Mouse (Mus musculus) urinary bladder, postnatal 36 days (tissue): Measurements from ENCODE around the gene Fuz.
A peak's percentile ranks its signal among the peaks of the same experiment; 100 is the strongest.

Experiments used
- DNase-seq, 2 experiments: peaks; one replicate each; pipeline ENCODE4 v3.0.0; 2022; ENCODE audit warnings: low spot score in 2 of 2, mixed read lengths in 1 of 2

Gene Fuz

DNA sequence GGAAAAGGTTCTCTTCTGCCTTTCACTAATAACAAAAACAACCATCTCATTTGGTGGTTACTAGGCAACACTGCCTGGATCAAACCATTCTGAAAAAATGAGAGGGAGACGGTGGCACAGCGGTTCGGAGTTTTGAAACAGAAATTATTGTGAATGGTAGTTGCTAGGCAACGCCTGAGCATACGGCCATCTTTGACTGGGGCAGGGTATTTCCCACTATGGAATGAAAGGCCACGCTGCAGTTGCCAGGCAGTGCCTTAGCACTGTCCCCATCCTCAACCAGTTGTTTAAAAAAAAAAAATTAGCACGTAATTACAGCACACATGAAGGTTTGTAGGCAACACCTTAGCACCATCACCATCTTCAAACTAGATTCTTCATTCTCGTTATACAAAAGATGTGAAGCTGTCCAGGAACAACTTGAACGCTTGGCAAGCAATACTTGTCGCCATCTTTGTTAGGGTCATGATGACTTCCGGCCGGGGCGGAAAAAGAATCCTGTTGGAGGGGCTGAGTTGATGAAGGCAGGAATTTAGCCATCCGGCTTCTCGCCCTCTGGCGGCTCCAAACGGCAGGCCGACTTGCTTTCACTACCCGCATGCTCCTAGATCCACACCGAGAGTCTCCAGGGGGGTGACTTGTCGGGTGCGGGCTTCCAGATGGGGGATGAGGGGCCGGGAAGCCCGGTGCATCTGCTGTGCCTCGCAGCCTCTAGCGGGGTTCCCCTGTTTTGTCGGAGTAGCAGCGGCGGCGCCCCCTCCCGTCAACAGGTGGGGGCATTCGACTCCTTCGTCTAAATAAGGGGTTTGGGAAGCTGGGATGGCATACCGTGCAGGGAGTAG lies at the start of gene Fuz:
Gene Fuz, plus strand, starts transcription at position 487 of the 842 bp plus-strand sequence.
- peak; percentile 87 to 89 for DNase-seq

DNA sequence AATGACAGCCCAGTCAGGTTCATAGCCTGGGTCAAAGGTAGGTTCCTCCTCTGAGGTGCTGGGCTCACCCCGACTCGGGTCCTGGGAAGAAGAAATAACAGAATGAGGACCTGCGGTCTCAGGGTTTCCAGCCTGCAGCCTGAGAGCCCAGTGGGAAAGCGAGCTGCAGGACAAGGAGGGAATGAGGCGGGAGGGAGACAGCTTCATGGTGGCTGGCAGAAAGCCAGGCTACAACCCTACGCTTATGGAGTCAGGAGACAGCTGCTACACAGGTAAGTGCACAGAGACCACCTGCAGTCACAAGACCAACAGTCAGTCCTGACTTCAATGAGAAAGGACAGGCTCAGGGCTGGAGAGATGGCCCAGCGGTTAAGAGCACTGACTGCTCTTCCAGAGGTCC lies 49.1 kb upstream of the Fuz start:
- DNase-seq = no peak

DNA sequence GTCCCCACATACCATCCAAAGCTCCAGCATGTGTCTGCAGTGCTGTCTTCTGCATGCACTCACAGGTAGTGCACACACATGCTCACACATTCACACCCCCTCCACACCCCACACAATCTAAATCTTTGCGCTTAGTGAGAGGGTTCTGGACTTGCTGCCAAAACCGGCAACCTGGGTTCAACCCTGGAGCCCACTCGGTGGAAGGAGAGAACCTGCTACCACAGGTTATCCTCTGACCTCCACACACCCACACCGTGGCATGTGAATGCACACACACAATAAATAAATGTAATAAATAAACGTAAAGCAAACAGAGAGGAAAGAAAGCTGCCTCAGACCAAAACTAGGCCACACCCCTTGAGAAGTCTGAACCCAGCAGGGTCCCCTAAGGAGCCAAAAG lies 48.1 kb upstream of the Fuz start:
- DNase-seq = no peak

DNA sequence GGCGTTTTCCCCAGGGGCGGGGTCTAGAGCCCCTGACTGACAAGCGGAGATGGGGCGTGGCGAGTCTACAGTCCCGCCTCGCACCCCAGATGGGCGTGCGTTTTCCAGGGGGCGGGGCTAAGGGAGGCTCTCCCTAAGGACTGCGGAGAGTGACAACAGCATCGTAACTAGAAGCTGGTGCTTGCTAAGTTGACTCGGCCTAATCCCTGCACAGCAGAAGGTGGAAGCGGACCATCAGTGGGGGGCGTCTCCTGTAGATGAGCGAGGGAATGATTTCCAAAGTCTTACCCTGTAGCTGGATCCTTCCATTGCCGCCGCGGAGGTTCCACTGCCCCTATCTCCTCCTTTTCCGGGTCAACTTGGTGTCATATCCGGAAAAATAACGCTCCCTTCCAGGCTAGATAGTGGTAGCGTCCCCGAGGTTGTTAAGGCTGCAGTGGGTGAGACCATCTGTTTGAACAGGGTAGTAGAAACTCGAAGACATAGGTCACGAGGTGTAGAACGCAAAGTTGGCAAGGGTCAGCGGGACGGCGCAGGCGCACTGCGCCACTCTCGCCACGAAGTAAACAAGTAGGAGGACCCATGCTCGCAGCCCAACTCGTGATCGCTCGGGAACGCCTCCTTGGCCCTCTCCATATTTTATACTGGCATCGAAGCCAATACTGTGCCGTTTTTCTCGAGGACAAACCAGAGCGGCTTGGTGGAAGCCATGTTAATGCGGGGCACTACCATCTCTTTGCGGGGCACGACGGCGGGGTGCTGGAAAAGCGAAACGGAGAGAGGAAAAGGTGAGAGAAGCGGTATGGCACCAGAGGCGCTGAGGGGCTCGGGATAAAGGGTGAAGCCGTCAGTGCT lies 47.1 kb upstream of the Fuz start, which contains the start of the genes Akt1s1 and Tbc1d17:
Gene Akt1s1, plus strand, starts transcription at position 431 of the 855 bp plus-strand sequence.
Gene Tbc1d17, minus strand, starts transcription at position 519 of the 855 bp plus-strand sequence.
- peak; percentile 97 to 99 for DNase-seq

DNA sequence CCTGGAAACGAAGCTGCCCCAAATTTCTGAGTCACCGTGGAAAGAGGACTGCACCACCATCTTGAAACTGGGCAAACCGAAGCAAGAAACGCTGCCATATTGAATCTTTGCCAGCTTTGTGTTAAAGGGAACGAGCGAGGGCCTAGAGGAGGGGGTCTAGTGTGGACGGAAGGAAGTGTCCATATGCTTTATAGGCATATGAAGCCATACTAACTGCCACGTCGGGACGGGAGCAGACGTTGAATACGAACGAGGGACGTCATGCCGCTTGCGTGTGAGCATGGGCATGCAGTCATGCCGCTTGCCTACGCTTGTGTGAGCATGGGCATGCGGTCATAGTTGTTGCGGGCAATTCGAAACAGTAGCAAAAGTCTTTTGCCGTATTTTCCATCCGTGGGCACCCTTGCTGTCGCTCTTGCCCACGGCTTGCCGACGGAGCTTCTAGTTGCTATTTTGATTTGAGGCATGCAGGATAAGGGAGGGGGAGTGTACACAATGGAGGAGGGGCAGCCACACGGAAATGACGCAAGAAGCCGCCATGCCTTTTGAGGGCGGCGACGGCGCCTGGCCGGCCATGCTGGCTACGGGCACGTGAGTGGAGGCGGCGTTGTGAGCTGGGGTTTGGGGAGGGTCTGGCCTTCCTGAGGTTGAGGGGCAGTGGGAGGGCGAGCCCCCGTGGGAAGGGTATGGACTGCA lies 46.3 kb upstream of the Fuz start:
- DNase-seq = peak; percentile 80 to 90

DNA sequence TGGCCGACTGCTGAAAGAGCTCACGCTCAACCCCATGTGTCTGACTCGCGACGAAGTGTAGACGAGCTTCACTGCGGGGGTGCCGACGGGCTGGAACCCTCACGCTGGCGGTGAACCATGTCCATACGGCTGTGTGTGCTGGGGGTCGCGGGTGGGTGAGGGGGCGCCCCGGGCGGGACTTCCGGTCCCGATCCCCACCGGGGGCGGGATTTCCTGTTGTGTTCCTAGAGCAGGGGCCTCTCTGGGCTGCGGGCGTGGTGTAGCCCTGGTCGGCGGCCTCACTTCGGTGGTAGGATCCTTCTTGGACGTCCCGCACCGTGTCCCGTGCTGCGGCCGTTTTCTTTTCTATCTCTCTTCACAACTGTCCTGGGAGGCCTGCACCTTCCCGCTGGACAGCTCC lies 45.7 kb upstream of the Fuz start:
- DNase-seq = peak; percentile 51 to 70

DNA sequence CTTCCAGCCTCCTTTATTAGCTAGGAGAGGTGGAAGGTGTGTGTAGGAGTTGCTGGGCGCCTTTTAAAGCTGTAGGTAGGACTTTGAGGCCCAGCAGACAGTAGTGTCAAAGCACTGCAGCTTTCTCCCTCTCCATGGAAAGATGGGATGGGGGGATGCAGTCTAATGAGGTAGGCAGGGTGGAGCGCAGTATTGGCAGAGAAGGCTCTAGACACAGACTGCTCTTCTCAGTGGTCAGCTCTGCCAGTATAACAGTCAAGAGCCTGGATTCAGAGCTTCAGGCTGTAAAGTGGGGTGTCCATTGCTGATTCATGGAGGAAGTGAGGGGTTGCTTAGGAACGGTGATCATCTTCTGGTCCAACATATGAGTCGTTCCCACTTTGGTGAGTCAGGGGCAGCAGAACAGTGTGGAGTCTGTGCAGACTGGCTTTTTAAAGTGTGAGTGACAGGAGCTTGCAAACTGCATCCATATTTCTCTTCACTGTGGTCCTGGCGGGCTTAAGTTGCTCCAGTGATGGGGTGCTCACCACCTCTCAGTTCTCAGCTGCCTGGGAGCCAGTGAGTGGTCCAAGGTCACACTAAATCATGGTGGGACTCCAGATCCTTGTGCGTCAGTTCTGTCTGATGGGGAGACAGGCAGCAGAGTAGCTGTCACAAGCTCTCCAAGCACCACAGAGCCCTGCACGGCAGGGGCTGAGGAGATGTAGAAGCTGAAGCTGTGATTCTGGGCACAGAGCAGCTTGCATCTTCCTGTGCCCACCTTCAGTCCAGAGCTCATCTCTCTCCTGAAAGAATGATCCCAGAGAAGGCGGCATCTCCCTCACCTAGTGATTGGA lies 44.9 kb upstream of the Fuz start:
- no peak for DNase-seq

DNA sequence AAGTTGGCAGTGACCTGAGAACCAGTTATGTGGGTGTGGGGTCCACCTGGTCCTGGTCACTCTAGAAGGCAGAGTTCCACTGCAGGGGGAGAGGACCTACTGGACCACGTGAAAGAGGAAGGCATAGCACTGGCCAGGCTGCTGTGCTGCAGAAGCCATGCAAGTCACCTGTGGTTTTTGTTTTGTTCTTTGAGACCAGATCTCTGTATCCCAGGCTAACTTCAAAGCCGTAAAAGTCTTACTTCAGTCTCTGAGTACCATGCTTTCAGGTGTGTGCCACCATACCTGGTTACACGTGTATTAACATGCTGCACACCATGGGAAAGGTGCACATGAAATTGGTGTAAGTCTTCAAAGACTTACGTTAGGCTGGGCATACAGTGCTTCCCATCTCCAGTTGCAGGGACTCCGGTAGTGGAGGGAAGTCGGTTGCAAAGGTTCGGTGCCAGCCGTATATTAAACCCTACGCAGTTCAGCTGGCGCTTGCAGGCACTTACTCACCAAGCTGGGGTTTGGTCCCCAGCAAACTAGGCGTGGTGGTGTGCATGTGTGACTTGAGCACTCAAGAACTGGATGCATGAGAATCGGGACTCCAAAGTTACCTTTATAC lies 44.1 kb upstream of the Fuz start:
- no peak for DNase-seq

DNA sequence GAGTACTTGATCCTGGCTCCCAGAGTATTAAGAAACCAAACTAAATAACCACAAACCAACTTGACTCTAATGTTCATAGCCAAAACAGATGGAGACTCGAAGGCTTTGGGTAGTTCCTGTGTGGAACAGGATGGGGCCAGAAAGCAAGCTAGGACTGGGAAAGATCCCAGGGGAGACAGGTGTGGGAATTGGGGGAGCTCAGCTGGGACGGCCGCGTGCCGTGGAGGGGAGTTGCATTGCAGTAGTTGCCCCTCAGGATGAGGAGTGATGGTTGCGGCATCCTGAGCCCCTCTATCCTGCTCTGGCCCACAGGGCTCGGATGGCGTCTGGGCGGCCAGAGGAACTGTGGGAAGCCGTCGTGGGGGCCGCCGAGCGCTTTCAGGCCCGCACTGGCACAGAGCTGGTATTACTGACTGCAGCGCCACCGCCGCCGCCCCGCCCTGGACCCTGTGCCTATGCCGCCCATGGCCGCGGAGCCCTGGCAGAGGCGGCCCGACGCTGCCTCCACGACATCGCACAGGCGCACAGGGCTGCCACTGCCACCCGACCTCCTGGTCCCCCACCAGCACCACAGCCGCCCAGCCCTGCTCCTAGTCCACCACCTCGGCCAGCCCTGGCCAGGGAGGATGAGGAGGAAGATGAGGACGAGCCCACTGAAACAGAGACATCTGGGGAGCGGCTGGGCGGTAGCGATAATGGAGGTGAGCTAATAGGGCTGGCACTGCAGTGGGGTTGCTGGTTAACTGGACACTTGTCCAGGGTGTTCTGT lies 43.4 kb upstream of the Fuz start:
- no peak for DNase-seq

DNA sequence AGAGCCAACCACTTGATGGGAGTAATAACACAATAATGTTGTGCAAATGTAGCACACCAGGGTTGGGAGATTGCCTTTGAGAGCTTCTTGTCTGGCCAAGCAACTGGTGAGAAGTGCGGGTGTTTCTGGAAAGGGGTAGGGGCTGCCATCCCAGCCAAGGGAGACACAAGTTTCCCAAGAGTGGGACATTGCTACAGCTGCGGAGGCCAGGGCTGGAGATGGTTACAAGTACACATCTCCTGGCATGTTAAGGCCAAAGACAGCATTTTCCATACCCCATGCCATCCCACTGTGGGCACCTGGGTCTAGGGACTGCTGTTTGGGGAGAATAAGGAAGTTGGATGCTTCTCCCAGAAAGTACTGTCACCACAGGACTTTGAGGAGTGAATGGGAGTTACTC lies 42.8 kb upstream of the Fuz start:
- no peak for DNase-seq

DNA sequence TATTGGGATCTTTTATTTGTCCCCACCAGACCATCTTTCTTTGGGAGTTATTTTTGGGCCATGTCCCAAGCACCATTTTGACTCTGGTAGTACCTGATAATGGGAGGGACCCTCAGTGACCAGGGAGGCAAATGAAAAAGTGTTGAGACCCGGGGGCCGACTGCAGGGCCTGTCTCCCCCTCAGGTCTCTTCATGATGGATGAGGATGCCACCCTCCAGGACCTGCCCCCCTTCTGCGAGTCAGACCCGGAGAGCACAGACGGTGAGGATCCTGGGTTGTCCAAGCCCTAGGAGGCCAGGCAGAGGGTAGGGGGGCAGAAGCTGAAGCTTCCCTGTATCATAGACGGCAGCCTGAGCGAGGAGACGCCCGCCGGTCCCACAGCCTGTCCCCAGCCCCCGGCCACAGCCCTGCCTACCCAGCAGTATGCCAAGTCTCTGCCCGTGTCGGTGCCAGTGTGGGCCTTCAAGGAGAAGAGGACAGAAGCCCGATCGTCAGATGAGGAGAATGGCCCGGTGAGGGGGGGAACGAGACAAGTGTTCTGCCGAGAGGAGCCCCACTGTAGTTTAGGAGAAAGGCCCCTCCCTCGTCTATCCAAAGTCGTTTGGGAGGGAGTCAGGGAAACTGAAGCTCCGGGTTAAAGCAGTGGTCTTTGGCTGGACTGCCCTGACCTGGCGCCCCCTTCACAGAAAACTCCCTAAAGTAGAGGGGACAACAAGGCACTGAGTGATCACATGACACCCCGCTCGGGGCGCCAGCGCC lies 42.1 kb upstream of the Fuz start:
- no peak for DNase-seq

DNA sequence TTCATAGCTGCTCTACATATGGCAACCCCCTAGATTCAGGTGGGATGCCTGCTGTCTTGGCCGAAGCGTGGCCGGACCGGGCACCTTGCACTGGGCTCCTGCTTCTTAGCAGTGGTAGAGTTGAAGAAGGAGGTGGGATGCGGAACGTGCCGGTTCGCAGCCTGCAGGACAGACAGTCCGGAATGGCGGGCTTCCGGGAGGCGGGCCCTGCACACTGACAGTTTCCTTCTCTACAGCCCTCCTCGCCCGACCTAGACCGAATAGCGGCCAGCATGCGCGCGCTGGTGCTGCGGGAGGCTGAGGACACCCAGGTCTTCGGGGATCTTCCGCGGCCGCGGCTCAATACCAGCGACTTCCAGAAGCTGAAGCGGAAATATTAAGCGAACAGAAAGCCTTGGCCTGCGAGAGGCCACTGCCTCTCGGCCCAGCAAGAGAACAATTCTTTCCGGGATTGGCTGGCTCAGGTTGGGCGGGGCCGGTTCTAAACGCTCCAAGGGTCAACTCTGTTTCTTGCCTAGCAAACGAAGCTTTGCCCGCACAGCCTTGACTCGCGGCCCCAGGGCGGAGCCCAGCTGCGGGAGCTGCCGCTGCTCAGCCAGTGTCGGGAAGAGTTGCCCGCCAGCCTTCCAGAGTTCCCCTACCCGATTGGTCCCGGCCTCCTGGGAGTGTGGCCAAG lies 41.4 kb upstream of the Fuz start:
- peak; percentile 85 to 90 for DNase-seq

DNA sequence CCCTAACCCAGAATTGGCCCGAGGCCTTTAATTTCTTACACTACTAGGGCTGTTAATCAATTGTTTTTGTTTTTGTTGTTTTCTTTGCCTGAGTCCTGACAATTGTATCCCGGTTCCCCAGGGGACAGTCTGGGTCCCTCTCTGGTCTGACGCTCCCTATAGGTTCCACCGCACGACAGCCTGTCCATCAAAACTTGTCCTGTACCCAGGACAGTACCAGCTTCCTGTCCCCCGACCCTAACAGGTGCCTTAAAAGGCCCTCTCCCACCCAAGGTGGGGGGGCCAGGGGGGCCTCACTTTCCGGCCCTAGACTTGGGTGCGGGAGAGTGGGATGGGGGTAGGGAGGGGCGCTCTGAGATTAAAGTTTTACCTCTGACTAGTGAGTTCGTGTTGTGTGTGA lies 40.8 kb upstream of the Fuz start:
- no peak for DNase-seq

DNA sequence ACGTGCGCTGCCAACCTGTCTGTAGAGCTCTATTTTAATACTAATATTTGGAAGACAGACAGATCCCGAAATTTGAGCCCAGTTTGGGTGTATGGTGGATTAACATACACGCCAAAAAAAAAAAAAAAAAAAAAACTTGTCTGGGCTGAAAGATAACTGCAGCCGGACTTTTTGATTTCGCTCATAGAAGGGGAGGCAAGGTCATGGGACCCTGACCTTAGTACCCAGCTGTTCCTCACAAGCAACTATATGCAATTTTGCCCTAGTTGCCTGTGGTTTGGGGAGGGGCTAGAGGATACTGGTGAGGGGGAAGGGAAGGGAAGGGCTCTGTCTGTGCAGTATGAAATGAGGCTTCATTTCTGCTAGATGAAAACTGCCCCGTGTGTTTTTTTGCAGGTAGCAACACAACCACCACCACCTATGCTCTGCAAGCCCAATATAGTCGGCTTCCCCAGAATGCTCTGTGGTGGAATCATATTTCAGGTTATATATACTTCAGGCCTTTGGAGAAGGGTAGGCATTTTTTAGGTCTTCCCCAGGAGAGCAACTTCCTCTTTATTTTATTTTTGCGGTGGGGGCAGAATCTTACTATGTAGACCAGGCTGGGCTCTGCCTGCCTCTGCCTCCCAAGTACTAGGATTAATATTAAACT lies 39.5 kb upstream of the Fuz start:
- DNase-seq = no peak

DNA sequence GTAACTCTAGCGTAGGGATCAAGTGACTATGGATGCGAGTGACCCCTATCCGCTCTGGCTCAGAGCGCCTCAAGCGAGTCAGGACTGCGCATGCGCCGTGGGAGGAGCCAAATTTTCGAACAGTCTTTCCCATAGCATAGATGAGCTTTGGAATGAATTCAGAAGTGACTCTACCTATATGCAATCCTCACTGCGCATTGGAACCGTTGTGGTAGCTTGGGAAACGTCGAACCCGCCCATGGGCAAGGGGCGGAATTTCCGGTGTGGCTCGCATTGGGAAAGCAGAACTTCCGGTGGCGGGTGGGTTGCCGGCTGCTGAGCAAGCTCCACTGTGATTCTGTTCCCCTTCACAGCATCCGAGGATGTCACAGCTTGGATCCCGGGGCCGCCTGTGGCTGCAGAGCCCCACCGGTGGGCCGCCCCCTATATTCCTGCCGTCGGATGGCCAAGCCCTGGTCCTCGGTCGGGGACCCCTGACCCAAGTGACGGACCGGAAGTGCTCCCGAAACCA lies 38.8 kb upstream of the Fuz start, which contains the start of gene Pnkp:
Gene Pnkp, plus strand, starts transcription at position 98 of the 511 bp plus-strand sequence.
- peak; percentile 78 to 84 for DNase-seq

DNA sequence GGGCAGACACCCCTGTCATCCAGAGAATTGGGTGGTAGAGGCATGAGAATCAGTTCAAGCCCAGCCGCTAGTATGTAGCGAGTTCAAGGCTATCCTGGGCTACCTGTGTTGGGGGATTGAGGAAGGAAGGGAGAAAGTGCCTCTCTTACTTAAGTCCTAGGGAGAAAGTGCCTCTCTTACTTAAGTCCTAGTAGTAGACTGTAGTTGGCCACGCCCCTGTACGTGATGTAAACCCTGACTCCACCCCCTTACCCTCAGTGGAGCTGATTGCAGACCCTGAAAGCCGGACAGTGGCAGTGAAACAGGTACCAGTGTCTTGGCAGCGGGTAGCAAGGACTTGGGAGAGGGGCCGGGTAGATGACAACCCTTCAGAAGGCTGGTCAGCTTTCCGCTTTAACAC lies 38.0 kb upstream of the Fuz start:
- no peak for DNase-seq

DNA sequence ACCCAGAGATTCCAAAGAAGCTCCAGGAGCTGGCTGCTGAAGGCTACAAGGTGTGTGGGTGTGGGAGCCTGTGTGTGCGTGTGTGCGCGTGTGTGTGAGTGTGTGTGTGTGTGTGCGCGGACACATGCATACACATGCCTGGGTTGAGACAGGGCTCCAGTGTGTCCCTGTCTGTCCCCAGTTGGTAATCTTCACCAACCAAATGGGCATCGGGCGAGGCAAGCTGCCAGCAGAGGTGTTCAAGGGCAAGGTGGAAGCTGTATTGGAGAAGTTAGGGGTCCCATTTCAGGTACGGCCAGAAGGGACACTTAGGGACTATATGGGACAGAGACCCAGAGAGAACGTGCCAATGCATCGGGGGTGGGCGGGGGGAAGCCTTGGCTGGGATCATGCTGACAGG lies 36.0 kb upstream of the Fuz start:
- DNase-seq = no peak
